ENCODE assay signal across 22 mouse cellular contexts in genomic region chr17:15115550-15115949, GRCm38 (mm10).
"Had no signal": no experiment of that assay in that cellular context is flagged by ENCODE, and none has a peak within 500 bp of the region (broad histone marks: within the 10 kb centered on the region; RNA-seq: fewer than 3 reads in every experiment).

No protein-coding gene starts in this region.

- H3K4me1 ChIP-seq: heart, embryonic 10.5 days; limb, embryonic 10.5 days; limb, embryonic 12.5 days; liver, embryonic 13.5 days; liver, embryonic 15.5 days had no signal

- H3K27me3 ChIP-seq: limb, embryonic 12.5 days; liver, embryonic 13.5 days; liver, embryonic 15.5 days had no signal

- H3K27ac ChIP-seq: heart, embryonic 10.5 days; hindbrain, embryonic 10.5 days; hindbrain, embryonic 12.5 days; hindbrain, embryonic 14.5 days; kidney, postnatal 0 days; left cerebral cortex, adult 2 months; limb, embryonic 10.5 days; limb, embryonic 12.5 days; liver, embryonic 13.5 days; liver, embryonic 15.5 days had no signal

- H3K9ac ChIP-seq: heart, embryonic 12.5 days; hindbrain, embryonic 12.5 days; hindbrain, embryonic 14.5 days; limb, embryonic 12.5 days; liver, embryonic 13.5 days; liver, embryonic 15.5 days; liver, postnatal 0 days had no signal

- H3K36me3 ChIP-seq: heart, embryonic 10.5 days; heart, embryonic 12.5 days; hindbrain, embryonic 10.5 days; hindbrain, embryonic 12.5 days; limb, embryonic 10.5 days; limb, embryonic 12.5 days; liver, embryonic 13.5 days; liver, embryonic 15.5 days had no signal

- H3K9me3 ChIP-seq: heart, embryonic 10.5 days; heart, embryonic 12.5 days; hindbrain, embryonic 10.5 days; hindbrain, embryonic 12.5 days; limb, embryonic 10.5 days; limb, embryonic 12.5 days; liver, embryonic 13.5 days; liver, embryonic 15.5 days had no signal

- ATAC-seq: hindbrain, embryonic 16.5 days; inflammation-experienced regulatory T-cells, adult 6 months; liver, postnatal 0 days had no signal

- H3K4me2 ChIP-seq: heart, embryonic 12.5 days; hindbrain, embryonic 12.5 days; hindbrain, embryonic 14.5 days; limb, embryonic 12.5 days; liver, embryonic 11.5 days; liver, embryonic 13.5 days; liver, embryonic 15.5 days had no signal

- H3K4me3 ChIP-seq: heart, embryonic 10.5 days; heart, embryonic 12.5 days; hindbrain, embryonic 10.5 days; hindbrain, embryonic 12.5 days; left cerebral cortex, adult 2 months; limb, embryonic 10.5 days; limb, embryonic 12.5 days; liver, embryonic 13.5 days; liver, embryonic 15.5 days had no signal

- DNase-seq: gastrocnemius, postnatal 14 days; heart, adult 18-20 months; heart, postnatal 10 days; heart, postnatal 4 days; kidney, adult 11 months; kidney, postnatal 14 days; liver; liver, embryonic 13.5 days; liver, postnatal 0 days had no signal
